Mouse (Mus musculus) T-helper 2 cell (primary cell): ENCODE measurements at regions not wholly inside any gene's neighbourhood (a gene's known extent, or its start where the extent isn't known, plus 50 kb on each side); places are given as distances from the start of the nearest gene placed in this dataset.

ENCODE experiments used
- in situ Hi-C: fragments of 300-600 bp; cut with MboI, MseI; formaldehyde crosslinking; loops from one replicate; pipeline ENCODE4 v1.15.1; 2025; ENCODE audit warnings: high pct_unique_total_duplicates

DNA sequence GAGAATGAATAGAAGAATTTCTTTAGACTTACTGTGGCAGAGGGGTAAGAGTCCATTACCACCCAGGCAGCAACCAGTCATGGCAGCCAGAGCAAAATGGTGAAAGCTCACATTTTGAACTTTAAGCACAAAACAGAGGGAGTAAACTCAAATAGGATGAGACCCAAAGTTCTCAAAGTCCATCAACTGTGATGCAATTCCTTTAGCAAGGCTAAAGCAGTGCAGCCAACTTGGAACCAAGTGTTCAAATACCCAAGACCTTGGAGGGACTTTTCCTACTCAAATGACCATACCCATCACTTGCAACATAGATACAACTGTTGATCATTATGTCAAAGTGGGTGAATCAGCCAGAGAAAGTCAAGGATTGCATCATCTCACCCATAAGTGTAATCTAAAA lies 380.1 kb downstream of the Hace1 start:
- in situ Hi-C loops, result no loop called here

- in situ Hi-C loops, result no loop called here
These were observed 394.6 kb downstream of the Hace1 start for GRCm38 (mm10) chr10:45972240-45972639.

- in situ Hi-C loops, result no loop called here
These were observed 405.2 kb downstream of the Hace1 start for GRCm38 (mm10) chr10:45982731-45983274.

- in situ Hi-C loops, result no loop called here
These were observed 406.2 kb downstream of the Hace1 start for GRCm38 (mm10) chr10:45983671-45984335.

GRCm38 (mm10) chr10:45986341-45986740 lies 408.7 kb downstream of the Hace1 start:
- in situ Hi-C loops, result no loop called here

- in situ Hi-C loops, result no loop called here
These were observed 428.7 kb downstream of the Hace1 start for GRCm38 (mm10) chr10:46006319-46006718.

DNA sequence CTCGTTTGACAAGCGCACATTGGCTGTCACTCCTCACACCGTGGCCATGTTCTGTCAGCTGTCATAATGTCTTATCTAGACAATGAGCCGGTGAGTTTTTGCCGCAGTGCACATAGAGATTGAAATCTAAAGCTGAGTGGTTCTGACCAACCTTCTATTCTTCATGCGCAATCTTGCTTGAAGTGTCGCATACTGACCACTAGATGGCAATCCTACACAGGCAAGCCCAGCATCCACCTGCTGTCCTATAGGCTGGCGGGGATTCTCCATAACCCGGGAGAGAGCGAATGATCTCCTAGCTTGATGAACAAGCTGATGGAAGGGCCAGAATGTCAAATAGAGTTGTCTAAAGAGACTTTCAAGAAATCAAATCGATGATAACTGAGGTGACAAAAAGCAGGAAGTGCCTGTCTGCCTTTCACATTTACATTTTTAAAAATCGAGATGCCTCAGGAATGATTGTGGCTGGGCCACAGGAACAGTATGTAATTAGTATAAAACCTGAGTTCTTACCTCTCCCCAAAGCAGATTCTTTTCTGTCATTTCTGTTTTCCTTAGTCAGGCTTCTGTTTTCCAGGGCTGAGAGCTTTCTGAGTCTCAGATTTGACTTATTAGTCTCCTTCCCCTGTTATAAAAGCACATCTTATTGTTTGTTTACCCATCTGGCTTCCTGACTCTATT lies 434.4 kb downstream of the Hace1 start:
- in situ Hi-C loops, result no loop called here

GRCm38 (mm10) chr10:46012599-46012998 lies 435.0 kb downstream of the Hace1 start:
- in situ Hi-C loops, result no loop called here

GRCm38 (mm10) chr10:46016295-46016694 lies 438.7 kb downstream of the Hace1 start:
- in situ Hi-C loops, result no loop called here

- in situ Hi-C loops, result no loop called here
These were observed 468.0 kb downstream of the Hace1 start for GRCm38 (mm10) chr10:46045474-46046093.

DNA sequence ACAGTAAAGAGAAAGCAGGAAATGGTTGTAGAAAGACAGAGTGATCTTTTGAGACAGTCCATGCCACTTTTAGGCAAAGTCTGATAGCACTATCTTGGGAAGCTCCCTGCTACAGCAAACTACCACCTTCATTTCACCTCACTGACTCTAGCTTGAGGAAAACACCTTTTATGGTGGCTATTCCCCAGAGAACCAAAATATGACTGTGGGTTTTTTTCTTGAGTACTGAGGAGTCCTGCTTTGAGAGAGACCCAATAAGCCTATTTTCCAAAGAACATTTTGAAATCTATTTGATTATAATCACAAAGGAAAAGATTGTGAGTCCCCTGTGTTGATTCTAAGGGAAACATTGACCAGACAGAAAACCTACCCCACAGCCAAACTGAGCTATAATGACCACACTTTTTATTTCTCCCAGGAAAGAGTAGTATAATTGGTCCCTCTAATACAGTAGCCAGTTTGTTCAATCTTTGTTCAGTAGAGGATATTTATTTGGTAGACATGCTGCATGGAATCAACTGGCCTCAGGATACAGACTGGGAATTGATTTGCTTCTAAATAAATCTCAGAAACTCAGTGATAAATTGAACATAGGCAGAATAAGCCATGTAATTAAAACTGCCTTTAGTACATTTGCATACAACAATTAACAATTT lies 468.6 kb downstream of the Hace1 start:
- in situ Hi-C loops, result no loop called here

- in situ Hi-C loops, result no loop called here
These were observed 469.3 kb downstream of the Hace1 start for GRCm38 (mm10) chr10:46046890-46047414.

DNA sequence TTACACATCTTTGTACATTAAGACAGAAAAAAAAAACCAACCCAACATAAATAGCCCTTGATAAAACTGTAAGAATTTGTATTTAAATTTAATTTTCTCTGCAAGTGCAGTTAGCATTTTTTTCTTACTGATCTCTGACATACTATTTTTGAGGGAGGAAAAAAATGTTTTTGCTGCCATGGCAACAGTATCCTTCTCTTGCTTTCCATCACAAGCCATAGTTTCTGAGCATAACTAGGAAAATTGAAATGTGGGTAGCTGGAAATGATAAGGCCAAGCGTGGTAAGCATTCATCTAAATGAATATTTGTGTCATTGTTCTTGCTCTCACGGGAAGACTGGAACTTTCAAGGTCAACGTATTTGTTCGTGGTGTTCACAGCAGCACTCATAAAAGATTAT lies 470.0 kb downstream of the Hace1 start:
- in situ Hi-C loops, result no loop called here

DNA sequence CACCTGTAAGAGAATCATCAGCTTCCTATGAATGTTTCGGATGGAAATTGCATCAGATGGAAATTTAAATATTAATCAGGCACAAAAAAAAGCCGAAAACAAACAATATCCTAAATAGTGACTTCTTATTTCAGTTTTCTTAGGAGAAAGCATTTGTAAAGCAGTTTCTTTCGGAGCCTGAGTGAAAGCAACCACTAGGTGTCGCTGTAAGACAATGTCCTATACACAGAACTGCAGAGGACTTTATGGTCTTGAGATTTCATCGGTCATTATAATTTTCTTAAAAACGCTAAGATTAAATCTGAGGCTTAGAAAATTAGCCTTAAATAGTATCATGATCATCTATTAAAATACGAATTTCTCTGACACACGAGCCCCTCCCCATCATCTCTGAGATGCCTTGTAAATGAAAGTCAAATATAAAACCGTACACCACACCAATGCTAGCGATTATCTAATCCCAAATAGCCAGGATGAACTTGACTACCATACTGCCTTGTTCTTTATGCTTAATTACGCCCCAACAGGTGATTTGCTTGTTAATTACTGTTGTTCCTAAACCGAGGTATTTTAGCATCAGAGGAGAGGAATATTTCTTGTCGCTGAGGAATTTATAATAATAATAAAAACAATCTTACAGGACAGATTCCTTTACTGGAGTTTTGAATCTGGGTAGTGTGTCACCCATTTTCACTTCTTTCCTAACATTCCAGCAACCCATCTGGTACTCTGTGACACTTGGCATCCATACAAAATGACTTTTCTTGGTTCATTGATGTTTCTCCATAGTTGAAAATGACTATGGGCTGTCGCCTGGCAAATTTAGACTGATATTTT lies 480.0 kb downstream of the Hace1 start:
- in situ Hi-C loops, result no loop called here

DNA sequence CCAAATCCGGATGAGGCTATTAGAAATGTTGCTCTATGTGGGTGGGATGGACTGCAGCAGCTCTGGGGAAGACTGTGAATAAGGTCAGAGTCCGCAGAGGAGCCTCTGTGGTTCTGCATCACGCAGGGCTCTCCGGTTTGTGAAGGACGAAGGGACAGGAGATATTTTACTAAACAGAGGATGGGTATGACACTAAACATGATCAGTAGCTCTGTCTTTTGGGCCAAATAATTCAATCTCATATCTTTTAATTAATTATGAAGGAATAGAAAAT lies 480.5 kb downstream of the Hace1 start:
- in situ Hi-C loops, result no loop called here

DNA sequence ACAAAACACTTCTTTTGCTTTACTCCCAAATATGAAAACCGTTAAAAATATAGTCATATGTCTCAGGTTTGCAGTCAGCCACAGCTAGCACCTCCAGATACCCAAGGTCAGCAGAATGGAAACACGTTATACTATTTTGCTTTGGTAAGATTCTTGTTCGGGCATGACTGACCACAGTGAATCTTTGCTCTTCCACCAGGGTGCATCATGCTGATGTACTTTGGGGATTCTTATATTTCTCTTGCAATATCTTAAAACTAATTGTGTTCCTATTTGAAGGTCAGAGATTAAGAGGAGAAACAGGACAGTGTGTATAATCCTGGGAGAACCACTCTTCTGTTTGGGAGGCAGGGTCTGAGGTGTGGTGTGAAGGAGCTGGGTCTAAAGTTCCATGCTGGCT lies 481.7 kb downstream of the Hace1 start:
- in situ Hi-C loops, result no loop called here

DNA sequence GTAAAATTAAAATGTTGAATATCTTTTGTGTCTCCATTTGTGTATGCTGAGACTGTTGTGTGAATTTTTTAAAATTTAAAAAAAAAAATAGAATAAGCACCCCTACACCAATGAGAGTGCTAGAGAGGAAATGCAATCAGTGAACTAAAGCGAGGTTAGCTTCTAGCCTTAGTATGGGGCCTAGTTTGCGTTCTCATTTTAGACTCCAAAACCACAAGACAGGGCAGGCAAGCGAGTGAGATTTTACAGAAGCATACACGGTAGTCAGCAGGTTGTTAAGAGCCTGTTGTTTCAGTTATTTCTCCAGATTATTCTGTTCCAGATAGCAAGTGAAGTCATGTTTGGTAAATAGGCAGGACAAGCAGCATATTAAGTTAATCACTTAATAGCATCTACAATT lies 486.2 kb downstream of the Hace1 start:
- in situ Hi-C loops, result no loop called here

- in situ Hi-C loops, result no loop called here
These were observed 493.1 kb downstream of the Hace1 start for GRCm38 (mm10) chr10:46070766-46071165.

DNA sequence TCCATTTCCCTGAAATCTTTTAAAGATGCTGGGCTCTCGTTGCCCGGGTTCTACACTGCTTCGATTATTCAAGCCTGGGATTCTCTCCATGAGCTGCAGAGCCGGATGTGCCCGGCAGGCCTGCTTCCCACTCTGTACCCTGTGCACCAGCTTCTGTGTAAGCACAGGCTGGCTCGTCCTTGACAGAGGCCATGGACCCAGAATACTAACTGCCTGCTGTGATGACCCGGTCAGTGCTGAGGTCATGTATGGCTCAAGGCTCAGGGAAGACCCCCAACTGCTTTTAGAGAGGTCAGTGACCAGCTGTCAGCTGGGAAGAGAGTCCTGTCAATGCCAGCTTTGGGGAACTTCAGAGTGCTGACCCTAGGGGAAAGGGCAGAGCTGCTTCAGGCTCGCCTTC lies 493.6 kb downstream of the Hace1 start:
- in situ Hi-C loops, result no loop called here

GRCm38 (mm10) chr10:46071810-46072549 lies 494.4 kb downstream of the Hace1 start:
- in situ Hi-C loops, result no loop called here
